Mouse (Mus musculus) cerebellum, adult 9-11 months (tissue): ENCODE data around the gene Olfr967.
"Not testable (repeated sequence)": the region's sequence is repeated elsewhere in the genome, so short reads cannot be mapped to it uniquely, and the experiment has no call there.

ENCODE experiments used
- DNase-seq: peaks from one replicate; pipeline ENCODE4 v3.0.0; 2022

Olfr967 gene

GRCm38 (mm10) chr9:39745949-39746348 is at the start of gene Olfr967:
Olfr967 (plus strand) TSS chr9:39746249.
- no peak for DNase-seq

GRCm38 (mm10) chr9:39701123-39701522 is 44.9 kb upstream of the Olfr967 start:
- not testable (repeated sequence) for DNase-seq

- no peak for DNase-seq
Measured at GRCm38 (mm10) chr9:39707017-39707416, 39.0 kb upstream of the Olfr967 start, which contains the start of gene Olfr149. Olfr149 (minus strand) TSS chr9:39707117.

- DNase-seq = no peak
Measured at GRCm38 (mm10) chr9:39708958-39709357, 37.1 kb upstream of the Olfr967 start.

GRCm38 (mm10) chr9:39711053-39711452 is 35.0 kb upstream of the Olfr967 start, which contains the start of gene Olfr965:
Olfr965 (plus strand) TSS chr9:39711353.
- no peak for DNase-seq

- no peak for DNase-seq
Measured at GRCm38 (mm10) chr9:39730678-39731077, 15.4 kb upstream of the Olfr967 start, which contains the start of gene Olfr150. Olfr150 (plus strand) TSS chr9:39730978.

GRCm38 (mm10) chr9:39740741-39741140 is 5.3 kb upstream of the Olfr967 start:
- no peak for DNase-seq

- DNase-seq = no peak
Measured at GRCm38 (mm10) chr9:39746428-39746827, 379 bp downstream of the Olfr967 start.

- no peak for DNase-seq
Measured at GRCm38 (mm10) chr9:39783153-39783552, 37.1 kb downstream of the Olfr967 start, which contains the start of gene Olfr968. Olfr968 (minus strand) TSS chr9:39783253.

- DNase-seq = no peak
Measured at GRCm38 (mm10) chr9:39790558-39790957, 44.5 kb downstream of the Olfr967 start, which contains the start of gene Olfr969. Olfr969 (plus strand) TSS chr9:39790945.
